Mouse (Mus musculus): ENCODE data around the gene Wfikkn1. TPM values are rescaled to one million over a fixed set of nuclear protein-coding genes. Genes with fewer than 3 reads are reported as not detected.

The Wfikkn1 gene
- polyA plus RNA-seq, 1 experiment: 0.74 TPM

GRCm38 (mm10) chr17:25844396-25844901 lies 36.2 kb downstream of the Wfikkn1 start, which contains the start of gene Rhot2:
Rhot2 (minus strand) TSS chr17:25844851.
- TF ChIP-seq CTCF (IDR thresholded peaks at IDR 0.05; ENCODE audit: extremely low read depth, insufficient read depth, insufficient read length, insufficient replicate concordance) (peak; percentile 36; the same call in 1 of the 2 replicates), POLR2A (IDR thresholded peaks at IDR 0.05; ENCODE audit: low read depth, low read length) (peak; percentile 53; the same call in 1 of the 2 replicates)
- WGBS: 0% methylated on average over 21 of the region's 21 CpGs
- peaks cover 26% of the 10 kb centered on the region for H3K36me3 ChIP-seq (ENCODE audit: control insufficient read depth, insufficient read depth, low read length)
- no peaks in the 10 kb centered on the region for H3K27me3 ChIP-seq (ENCODE audit: control insufficient read depth, insufficient read depth, low read length)
- DNase-seq (ENCODE audit: low read depth in 1 of 2, low spot score in 2 of 2): peak; percentile 81 to 97
- H3K4me3 ChIP-seq (ENCODE audit: extremely low read depth, insufficient read depth, insufficient read length): peak within 1 kb of the TSS; percentile 84
- peaks cover 15% of the 10 kb centered on the region for H3K4me1 ChIP-seq (ENCODE audit: control insufficient read depth, insufficient read depth, insufficient read length)
- H3K27ac ChIP-seq (ENCODE audit: insufficient read depth, low read length): peak within 1 kb of the TSS; percentile 86

GRCm38 (mm10) chr17:25843636-25844395 lies 36.8 kb downstream of the Wfikkn1 start:
- 1% methylated on average over 38 of the region's 38 CpGs for WGBS
- peaks cover 30% of the 10 kb centered on the region for H3K36me3 ChIP-seq (ENCODE audit: control insufficient read depth, insufficient read depth, low read length)
- no peak for DNase-seq (ENCODE audit: low read depth in 1 of 2, low spot score in 2 of 2)
- peak overlapping the region; percentile 84 for H3K4me3 ChIP-seq (ENCODE audit: extremely low read depth, insufficient read depth, insufficient read length)
- H3K27me3 ChIP-seq (ENCODE audit: control insufficient read depth, insufficient read depth, low read length): no peaks in the 10 kb centered on the region
- TF ChIP-seq CTCF (IDR thresholded peaks at IDR 0.05; ENCODE audit: extremely low read depth, insufficient read depth, insufficient read length, insufficient replicate concordance) (no peak), POLR2A (IDR thresholded peaks at IDR 0.05; ENCODE audit: low read depth, low read length) (no peak)
- H3K27ac ChIP-seq (ENCODE audit: insufficient read depth, low read length): peak overlapping the region; percentile 86
- peaks cover 15% of the 10 kb centered on the region for H3K4me1 ChIP-seq (ENCODE audit: control insufficient read depth, insufficient read depth, insufficient read length)

GRCm38 (mm10) chr17:25843122-25843521 lies 37.5 kb downstream of the Wfikkn1 start:
- no peak overlapping the region for H3K4me3 ChIP-seq (ENCODE audit: extremely low read depth, insufficient read depth, insufficient read length)
- peaks cover 15% of the 10 kb centered on the region for H3K4me1 ChIP-seq (ENCODE audit: control insufficient read depth, insufficient read depth, insufficient read length)
- H3K36me3 ChIP-seq (ENCODE audit: control insufficient read depth, insufficient read depth, low read length): peaks cover 30% of the 10 kb centered on the region
- H3K27ac ChIP-seq (ENCODE audit: insufficient read depth, low read length): no peak overlapping the region
- H3K27me3 ChIP-seq (ENCODE audit: control insufficient read depth, insufficient read depth, low read length): no peaks in the 10 kb centered on the region
- no peak for TF ChIP-seq POLR2A (IDR thresholded peaks at IDR 0.05; ENCODE audit: low read depth, low read length)
- TF ChIP-seq CTCF (IDR thresholded peaks at IDR 0.05; ENCODE audit: extremely low read depth, insufficient read depth, insufficient read length, insufficient replicate concordance): no peak
- no peak for DNase-seq (ENCODE audit: low read depth in 1 of 2, low spot score in 2 of 2)
- 91% methylated on average over 4 of the region's 4 CpGs for WGBS

GRCm38 (mm10) chr17:25842509-25842908 lies 38.1 kb downstream of the Wfikkn1 start:
- no peak for DNase-seq (ENCODE audit: low read depth in 1 of 2, low spot score in 2 of 2)
- TF ChIP-seq POLR2A (IDR thresholded peaks at IDR 0.05; ENCODE audit: low read depth, low read length) (no peak), CTCF (IDR thresholded peaks at IDR 0.05; ENCODE audit: extremely low read depth, insufficient read depth, insufficient read length, insufficient replicate concordance) (no peak)
- Histone ChIP-seq H3K36me3 (ENCODE audit: control insufficient read depth, insufficient read depth, low read length) (peaks cover 30% of the 10 kb centered on the region), H3K27me3 (ENCODE audit: control insufficient read depth, insufficient read depth, low read length) (no peaks in the 10 kb centered on the region), H3K27ac (ENCODE audit: insufficient read depth, low read length) (no peak overlapping the region), H3K4me1 (ENCODE audit: control insufficient read depth, insufficient read depth, insufficient read length) (peaks cover 15% of the 10 kb centered on the region), H3K4me3 (ENCODE audit: extremely low read depth, insufficient read depth, insufficient read length) (no peak overlapping the region)
- WGBS: 90% methylated on average over 3 of the region's 3 CpGs

GRCm38 (mm10) chr17:25841117-25841880 lies 39.4 kb downstream of the Wfikkn1 start, which contains the start of gene Gm20683:
Gm20683 (minus strand) TSS chr17:25841763.
- peaks cover 30% of the 10 kb centered on the region for H3K36me3 ChIP-seq (ENCODE audit: control insufficient read depth, insufficient read depth, low read length)
- no peaks in the 10 kb centered on the region for H3K27me3 ChIP-seq (ENCODE audit: control insufficient read depth, insufficient read depth, low read length)
- H3K4me3 ChIP-seq (ENCODE audit: extremely low read depth, insufficient read depth, insufficient read length): no peak within 1 kb of the TSS
- no peak for DNase-seq (ENCODE audit: low read depth in 1 of 2, low spot score in 2 of 2)
- TF ChIP-seq POLR2A (IDR thresholded peaks at IDR 0.05; ENCODE audit: low read depth, low read length): no peak
- no peak for TF ChIP-seq CTCF (IDR thresholded peaks at IDR 0.05; ENCODE audit: extremely low read depth, insufficient read depth, insufficient read length, insufficient replicate concordance)
- H3K4me1 ChIP-seq (ENCODE audit: control insufficient read depth, insufficient read depth, insufficient read length): peaks cover 19% of the 10 kb centered on the region
- H3K27ac ChIP-seq (ENCODE audit: insufficient read depth, low read length): no peak within 1 kb of the TSS
- WGBS: 97% methylated on average over 22 of the region's 22 CpGs

GRCm38 (mm10) chr17:25840519-25840918 lies 40.1 kb downstream of the Wfikkn1 start:
- no peak overlapping the region for H3K4me3 ChIP-seq (ENCODE audit: extremely low read depth, insufficient read depth, insufficient read length)
- no peaks in the 10 kb centered on the region for H3K27me3 ChIP-seq (ENCODE audit: control insufficient read depth, insufficient read depth, low read length)
- H3K4me1 ChIP-seq (ENCODE audit: control insufficient read depth, insufficient read depth, insufficient read length): peaks cover 19% of the 10 kb centered on the region
- H3K27ac ChIP-seq (ENCODE audit: insufficient read depth, low read length): no peak overlapping the region
- H3K36me3 ChIP-seq (ENCODE audit: control insufficient read depth, insufficient read depth, low read length): peaks cover 30% of the 10 kb centered on the region
- 95% methylated on average over 6 of the region's 6 CpGs for WGBS
- no peak for DNase-seq (ENCODE audit: low read depth in 1 of 2, low spot score in 2 of 2)
- TF ChIP-seq POLR2A (IDR thresholded peaks at IDR 0.05; ENCODE audit: low read depth, low read length) (no peak), CTCF (IDR thresholded peaks at IDR 0.05; ENCODE audit: extremely low read depth, insufficient read depth, insufficient read length, insufficient replicate concordance) (no peak)

All from spleen, adult 2 months (tissue).